Mouse (Mus musculus): Measurements from ENCODE around the gene Kdm1a.
A peak's percentile ranks its signal among the peaks of the same experiment; 100 is the strongest.

DNA sequence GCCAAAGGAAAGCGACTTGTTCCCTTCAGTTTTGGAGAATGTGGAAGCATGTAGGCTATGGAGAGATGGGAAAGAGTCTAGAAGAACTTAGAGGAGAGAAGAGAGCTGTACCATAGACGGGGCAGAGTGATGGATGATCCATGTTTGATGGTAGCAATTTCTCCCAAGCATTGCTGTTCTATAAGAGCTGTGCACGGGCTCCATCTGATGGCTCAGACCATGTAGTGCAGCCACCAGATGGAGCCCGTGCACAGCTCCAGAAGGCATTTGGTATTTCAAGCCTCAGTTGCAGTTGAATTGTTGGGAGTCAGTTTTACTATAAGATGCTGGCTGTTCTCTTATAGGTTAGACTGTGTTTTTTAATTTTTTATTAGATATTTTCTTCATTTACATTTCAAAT is 76.1 kb downstream of the Kdm1a start:
- TF ChIP-seq EP300 (IDR thresholded peaks at IDR 0.05; ENCODE audit: insufficient read depth, low read depth, low read length) = no peak
- no peak for TF ChIP-seq POLR2A (IDR thresholded peaks at IDR 0.05; ENCODE audit: insufficient read depth, low read length)
- TF ChIP-seq CTCF (IDR thresholded peaks at IDR 0.05; ENCODE audit: low read depth, low read length) = peak; percentile 33
